Mouse (Mus musculus) spleen, adult 18-20 months (tissue): ENCODE data around the gene Serpina3b.

ENCODE experiments used
- DNase-seq, 2 experiments: peaks; one replicate each; pipeline ENCODE4 v3.0.0; 2022; ENCODE audit warnings: mixed read lengths in 2 of 2

The Serpina3b gene

DNA sequence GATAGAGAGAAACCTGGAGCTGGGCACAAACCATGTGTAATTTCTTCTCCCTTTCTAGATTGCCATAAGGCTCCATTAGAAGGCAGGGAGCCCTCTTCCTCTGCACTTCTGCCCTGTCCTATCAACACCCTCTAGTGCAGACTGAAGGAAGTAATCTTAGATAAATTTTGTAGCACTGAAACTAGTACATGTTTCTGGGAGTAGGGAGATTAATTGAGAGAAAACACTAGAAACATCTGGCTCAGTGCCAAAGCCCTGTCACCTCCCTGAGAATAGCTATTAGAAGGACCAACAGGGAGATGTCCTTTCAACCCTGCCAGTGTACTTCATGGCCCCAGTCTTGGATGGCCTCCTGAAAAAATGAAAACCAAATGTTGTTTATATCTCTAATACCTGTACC, 50.8 kb downstream of the Serpina3b start:
- no peak for DNase-seq

DNA sequence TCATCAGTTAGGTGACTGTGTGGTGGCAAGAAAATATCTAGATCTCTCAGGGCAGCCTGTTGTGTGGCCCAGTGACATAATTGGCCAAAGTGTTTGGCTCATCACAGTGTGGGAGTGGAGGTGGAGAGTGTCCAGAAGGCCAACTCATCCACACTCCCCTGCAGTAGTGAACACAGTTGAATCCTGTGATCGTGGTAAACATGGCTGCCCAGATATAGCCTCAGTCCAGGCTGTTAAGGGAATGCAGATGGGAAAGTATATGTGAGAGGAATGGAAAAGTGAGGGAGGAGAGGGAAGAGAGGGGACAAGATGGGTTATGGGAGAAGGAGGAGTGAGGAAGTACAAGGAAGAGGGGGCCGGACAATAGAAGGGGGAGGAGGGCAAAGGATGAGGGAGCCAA, 51.2 kb downstream of the Serpina3b start:
- no peak for DNase-seq

DNA sequence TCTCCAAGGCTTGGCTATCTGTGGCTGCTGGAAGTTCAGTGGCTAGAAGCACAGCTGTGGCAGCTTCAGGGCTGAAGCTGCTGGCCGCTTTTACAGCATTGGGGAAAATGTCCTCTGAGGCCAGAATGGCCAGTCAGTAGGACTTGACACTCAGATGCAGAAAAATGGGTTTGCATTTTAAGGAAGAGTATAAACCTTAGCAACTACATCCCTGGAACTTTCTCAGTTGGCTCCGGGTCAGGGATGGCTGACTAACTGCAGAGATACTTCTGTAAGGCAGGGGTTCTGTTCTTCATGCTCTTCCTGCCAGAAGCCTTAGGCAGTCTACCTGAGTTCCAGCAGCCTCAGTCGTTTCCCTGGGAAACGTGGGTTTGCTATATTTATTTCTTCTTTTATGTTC, 57.2 kb downstream of the Serpina3b start:
- no peak for DNase-seq

DNA sequence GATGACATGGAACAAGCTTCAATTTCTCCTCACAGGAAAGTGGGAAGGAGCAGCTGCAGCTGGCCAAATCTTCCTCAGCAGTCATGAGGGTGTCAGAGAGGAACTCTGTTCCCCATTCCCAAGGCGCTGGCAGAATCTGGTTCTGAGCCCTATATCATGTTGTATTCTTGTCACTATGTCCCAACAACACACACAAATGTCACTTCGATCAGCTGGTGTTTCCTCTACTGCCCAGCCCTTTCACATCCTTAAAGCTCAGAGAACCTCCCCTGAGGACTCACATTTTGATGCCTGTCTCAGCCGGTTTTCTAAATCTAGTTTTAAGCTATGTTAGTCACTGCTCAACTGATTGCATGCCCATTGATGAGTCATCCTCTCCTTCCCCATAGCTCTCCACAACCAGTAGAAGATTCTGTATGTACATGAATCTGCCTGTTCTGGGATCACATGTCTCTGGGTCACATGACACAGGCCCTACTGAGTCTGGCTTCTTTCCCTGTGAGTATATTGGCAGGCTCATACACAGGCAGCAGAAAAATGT, 58.3 kb downstream of the Serpina3b start:
- no peak for DNase-seq
